Mouse (Mus musculus) CD4-positive, CD25-positive, alpha-beta regulatory T cell, adult 4 months (primary cell): Measurements from ENCODE around the gene Krcc1. TPM values are rescaled to one million over a fixed set of nuclear protein-coding genes. Genes with fewer than 3 reads are reported as not detected.
"Not testable (repeated sequence)": the region's sequence is repeated elsewhere in the genome, so short reads cannot be mapped to it uniquely, and the experiment has no call there.

Experiments
- ATAC-seq: one replicate; pipeline ENCODE4 v1.8.0; 2017
- polyA plus RNA-seq, 2 experiments: library from polyadenylated mRNA; unstranded; fragments of 100-300 nt; shearing (Covaris generic); gene quantifications; one replicate each; pipeline ENCODE4 v1.2.1; 2017

The Krcc1 gene
- polyA plus RNA-seq, 2 experiments from 2014 or later: 85.1 to 101 TPM

- no peak for ATAC-seq
Measured at GRCm38 (mm10) chr6:71262142-71262833, 9.2 kb upstream of the Krcc1 start.

DNA sequence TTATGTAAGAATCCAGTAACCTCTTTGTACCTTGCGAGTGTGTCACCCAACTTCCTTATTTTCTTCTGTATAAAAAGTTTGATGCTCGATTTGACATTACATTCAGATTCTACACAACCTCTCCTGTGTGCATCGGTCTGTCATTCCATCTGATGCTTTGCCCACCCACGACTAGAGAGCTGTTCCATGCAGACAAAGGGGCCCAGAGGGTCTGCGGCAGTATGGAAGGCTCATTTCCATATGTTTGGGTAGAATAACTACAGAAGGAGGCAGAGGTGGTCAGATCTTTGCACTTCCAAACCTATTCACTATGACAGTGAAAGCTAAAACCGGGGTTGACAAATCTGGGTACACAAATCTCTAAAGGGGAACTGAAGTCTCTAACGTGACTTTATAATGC is 3.9 kb upstream of the Krcc1 start:
- ATAC-seq: not testable (repeated sequence)

DNA sequence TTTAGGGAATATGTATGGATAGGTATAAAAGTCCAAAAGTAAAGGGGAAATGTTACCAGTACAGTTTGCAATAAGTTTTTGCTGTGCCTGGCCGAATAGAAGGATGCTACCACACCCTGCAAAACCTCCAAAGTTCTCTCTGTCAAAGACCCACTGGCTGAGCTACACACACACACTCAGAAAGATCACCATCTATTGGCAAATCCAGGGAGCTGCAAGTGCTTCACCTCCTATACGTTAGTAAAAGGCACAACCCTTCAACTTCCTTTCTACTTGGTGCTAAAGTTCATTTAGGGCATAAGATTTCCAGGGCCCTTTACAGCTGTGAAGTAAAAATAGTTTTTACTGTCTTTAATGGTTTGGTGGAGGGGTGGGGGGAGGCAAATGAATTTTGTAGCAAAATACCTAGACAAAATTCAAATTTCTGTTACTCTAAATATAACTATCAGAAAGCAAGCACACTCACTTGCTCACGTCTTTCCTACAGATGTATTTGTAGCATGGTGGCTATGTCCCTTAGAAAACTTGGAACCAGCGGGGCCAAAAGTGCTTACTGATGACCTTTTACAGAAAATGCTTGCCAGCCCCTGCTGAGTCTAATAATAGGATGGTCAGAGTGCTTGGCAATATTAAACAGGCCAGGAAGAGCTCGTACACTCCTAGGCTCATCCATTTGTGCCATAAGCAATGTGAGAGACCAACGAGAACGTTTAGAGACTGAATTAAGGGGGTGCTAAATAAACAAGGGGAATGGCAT is 2.4 kb upstream of the Krcc1 start:
- no peak for ATAC-seq

- ATAC-seq: not testable (repeated sequence)
Measured at GRCm38 (mm10) chr6:71269686-71270050, 1.8 kb upstream of the Krcc1 start.

DNA sequence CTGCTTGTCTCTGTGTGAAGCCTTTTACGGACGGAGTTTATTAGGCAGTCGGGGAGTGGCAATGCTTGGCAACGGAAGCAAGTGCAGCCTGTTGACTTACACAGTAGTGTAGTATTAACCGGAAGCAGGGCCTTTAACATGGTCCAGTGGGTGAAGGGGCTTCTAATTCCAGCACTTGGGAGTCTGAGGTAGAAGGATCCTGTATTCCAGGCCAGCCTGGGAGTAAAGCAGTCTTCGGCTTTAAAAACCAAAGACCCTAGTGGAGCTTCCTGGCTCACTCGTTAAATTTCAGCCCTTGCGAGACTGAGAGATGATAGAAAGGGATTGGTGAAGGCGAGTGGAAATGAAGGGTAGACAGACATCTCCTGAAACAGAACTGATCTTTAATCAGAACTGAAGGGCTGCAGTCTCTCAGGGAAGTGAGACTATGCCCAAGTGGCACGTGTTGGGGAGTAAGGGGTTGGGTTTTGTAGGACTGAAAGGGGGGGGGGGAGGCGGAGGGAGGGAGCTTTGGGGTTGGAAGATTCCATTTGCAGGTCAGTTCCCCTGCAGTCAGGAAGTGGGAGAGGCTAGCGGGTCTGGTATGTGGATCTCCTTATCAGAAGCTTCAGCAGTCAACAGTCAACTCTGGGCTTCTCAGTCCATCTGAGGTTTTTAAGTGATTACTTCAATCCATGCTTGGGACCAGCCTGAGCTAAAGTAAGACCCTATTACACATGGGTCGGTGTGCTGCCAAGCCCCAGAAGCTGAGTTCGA is 998 bp upstream of the Krcc1 start:
- peak; percentile 2 for ATAC-seq

- peak; percentile 16 for ATAC-seq
Measured at GRCm38 (mm10) chr6:71271057-71271388, 454 bp upstream of the Krcc1 start.

- no peak for ATAC-seq
Measured at GRCm38 (mm10) chr6:71272316-71272741, 852 bp downstream of the Krcc1 start.

- no peak for ATAC-seq
Measured at GRCm38 (mm10) chr6:71273715-71274114, 2.2 kb downstream of the Krcc1 start.

GRCm38 (mm10) chr6:71274621-71275020 is 3.1 kb downstream of the Krcc1 start:
- ATAC-seq: no peak

DNA sequence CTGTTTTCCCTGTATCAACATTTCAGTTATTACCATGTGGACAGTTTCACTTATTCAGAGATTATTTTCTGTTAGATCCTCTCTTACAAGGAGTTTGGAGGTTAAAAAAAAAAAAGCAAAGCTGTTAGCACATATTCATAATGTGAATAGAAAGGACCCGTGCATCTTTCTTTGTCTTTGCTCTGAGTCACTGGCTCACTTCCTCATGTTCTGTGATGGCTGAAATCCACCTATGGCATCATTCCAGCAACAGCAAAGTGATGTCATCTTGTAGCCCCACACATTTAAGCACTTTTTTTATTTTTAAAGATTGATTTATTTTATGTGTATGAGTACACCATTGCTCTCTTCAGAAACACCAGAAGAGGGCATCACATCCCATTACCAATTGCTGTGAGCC is 7.9 kb downstream of the Krcc1 start:
- no peak for ATAC-seq

DNA sequence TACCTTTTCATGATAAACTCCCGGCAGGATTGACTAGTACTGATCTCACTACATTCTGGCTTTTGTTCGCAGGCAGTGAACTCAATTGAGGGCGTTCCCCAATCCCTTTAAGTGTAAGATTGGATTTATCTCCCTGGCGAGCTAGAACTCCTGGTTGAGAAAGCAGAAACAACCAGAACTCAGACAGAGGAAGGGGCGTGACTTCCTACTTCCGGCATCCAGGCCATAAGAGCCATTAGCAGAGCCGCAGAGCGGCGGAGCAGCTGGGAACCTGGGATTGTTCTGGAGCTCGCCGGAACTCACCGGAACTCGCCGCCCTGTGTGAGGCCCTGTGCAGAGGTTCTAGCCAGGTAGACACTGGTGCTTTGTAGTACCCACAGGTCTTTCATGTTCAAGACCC is 22.0 kb downstream of the Krcc1 start:
- no peak for ATAC-seq

- ATAC-seq: no peak
Measured at GRCm38 (mm10) chr6:71295303-71295702, 23.8 kb downstream of the Krcc1 start.

GRCm38 (mm10) chr6:71298051-71298450 is 26.6 kb downstream of the Krcc1 start:
- ATAC-seq: no peak

GRCm38 (mm10) chr6:71298751-71299150 is 27.3 kb downstream of the Krcc1 start:
- peak; percentile 68 for ATAC-seq

DNA sequence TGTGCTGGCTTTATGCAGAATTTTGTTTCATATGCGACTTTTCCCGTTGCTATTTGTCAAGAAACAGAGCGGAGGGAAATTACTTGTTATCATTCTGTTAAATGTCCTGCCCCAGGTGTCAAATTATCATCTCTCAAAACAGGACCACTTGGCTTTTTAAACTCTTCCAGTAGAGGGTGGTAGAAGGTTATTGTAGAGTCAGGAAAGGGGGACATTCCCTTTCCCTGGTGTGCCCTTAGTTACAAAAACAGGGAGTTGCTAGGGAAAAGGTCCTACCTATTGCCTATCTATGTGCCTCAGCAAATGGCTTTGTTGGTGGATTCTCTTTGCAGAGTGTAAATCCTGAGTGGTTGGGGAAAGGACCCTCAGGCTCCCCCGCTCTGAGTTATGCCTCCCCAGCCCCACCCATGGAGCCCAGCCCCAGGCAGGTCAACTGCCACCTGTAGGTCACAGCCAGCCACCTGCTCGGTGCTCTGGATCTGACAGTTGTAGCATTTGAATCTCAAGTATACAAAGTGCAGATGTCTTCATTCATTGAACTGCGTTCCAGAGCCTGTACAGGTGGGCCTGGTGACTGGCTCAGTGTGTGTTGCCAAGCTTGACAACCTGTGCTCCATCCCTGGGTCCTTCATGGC is 30.7 kb downstream of the Krcc1 start:
- ATAC-seq: no peak

- ATAC-seq: no peak
Measured at GRCm38 (mm10) chr6:71307486-71307885, 36.0 kb downstream of the Krcc1 start.

- ATAC-seq: no peak
Measured at GRCm38 (mm10) chr6:71321826-71322283, 50.4 kb downstream of the Krcc1 start, which contains the start of gene Smyd1. Gene Smyd1 (minus strand): TSS chr6:71322233.

DNA sequence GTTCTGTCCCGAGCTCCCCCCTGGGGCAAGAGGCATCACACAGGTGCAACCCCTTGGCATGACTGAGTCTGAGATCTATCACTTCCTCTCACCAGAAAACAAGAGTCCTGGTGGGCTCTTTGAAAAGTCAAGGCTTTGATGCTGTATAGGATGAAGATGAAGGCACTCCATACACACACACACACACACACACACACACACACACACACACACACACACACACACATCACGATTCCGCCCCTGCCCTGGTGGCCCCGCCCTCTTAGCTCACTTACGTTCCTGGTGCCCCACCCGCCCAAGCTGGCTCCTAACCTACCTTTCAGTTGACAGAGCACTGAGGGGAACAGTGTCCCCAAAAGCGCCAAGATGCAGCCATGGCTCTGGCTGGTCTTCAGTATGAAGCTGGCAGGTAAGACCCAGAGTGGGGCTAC is 51.0 kb downstream of the Krcc1 start, which contains the start of gene Cd8b1:
Gene Cd8b1 (plus strand): TSS at position 298 of the 431 bp plus-strand sequence.
- ATAC-seq: peak; percentile 74

- ATAC-seq: no peak
Measured at GRCm38 (mm10) chr6:71324816-71325215, 53.3 kb downstream of the Krcc1 start.

- no peak for ATAC-seq
Measured at GRCm38 (mm10) chr6:71329881-71330280, 58.4 kb downstream of the Krcc1 start.

GRCm38 (mm10) chr6:71330486-71330885 is 59.0 kb downstream of the Krcc1 start:
- ATAC-seq: no peak

GRCm38 (mm10) chr6:71331491-71331890 is 60.0 kb downstream of the Krcc1 start:
- not testable (repeated sequence) for ATAC-seq
